Mouse (Mus musculus): ENCODE measurements at regions not wholly inside any gene's neighbourhood (a gene's known extent, or its start where the extent isn't known, plus 50 kb on each side); places are given as distances from the start of the nearest gene placed in this dataset.

DNA sequence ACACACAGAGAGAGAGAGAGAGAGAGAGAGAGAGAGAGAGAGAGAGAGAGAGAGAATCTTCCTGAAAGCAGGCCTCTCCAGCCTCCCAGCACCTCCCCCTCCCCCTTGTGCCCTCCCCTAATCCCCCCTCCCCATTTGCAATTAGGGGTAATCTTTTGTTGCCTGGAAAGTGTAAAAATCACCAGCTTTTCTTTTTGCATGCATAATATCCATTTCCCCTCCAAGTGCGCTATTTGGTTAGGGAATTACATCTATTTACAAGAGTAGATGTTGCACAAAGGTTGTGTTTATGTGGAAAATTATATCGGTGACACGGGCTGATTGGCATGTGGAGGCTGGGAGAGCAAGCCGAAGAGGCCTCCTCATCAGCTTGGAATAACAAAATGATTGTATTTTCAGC, 135.4 kb upstream of the Gm12830 start:
- H3K36me3 ChIP-seq (ENCODE audit: control insufficient read depth, insufficient read depth, low read length) = no peaks in the 10 kb centered on the region
- no peak overlapping the region for H3K9ac ChIP-seq (ENCODE audit: low read depth, low read length)
- no peak overlapping the region for H3K27ac ChIP-seq (replicated peaks; ENCODE audit: insufficient read depth, low read depth, low read length)
- H3K4me3 ChIP-seq (ENCODE audit: insufficient read depth, low read depth, low read length) = no peak overlapping the region
- H3K4me1 ChIP-seq (ENCODE audit: control insufficient read depth, insufficient read depth, low read length) = no peaks in the 10 kb centered on the region
- no peaks in the 10 kb centered on the region for H3K79me2 ChIP-seq (ENCODE audit: control insufficient read depth, insufficient read depth, low read length)
- DNase-seq (ENCODE audit: extremely low read depth, low read depth, low spot score) = no peak
- WGBS = 51% methylated on average over 4 of the region's 4 CpGs
- TF ChIP-seq POLR2A (IDR thresholded peaks at IDR 0.05; ENCODE audit: extremely low read depth, insufficient read depth, low read length) (no peak), CTCF (IDR thresholded peaks at IDR 0.05; ENCODE audit: low read depth, low read length) (no peak)
- no peaks in the 10 kb centered on the region; the same call in 1 of the 2 replicates for H3K27me3 ChIP-seq (ENCODE audit: control insufficient read depth, insufficient read depth, low read length)

DNA sequence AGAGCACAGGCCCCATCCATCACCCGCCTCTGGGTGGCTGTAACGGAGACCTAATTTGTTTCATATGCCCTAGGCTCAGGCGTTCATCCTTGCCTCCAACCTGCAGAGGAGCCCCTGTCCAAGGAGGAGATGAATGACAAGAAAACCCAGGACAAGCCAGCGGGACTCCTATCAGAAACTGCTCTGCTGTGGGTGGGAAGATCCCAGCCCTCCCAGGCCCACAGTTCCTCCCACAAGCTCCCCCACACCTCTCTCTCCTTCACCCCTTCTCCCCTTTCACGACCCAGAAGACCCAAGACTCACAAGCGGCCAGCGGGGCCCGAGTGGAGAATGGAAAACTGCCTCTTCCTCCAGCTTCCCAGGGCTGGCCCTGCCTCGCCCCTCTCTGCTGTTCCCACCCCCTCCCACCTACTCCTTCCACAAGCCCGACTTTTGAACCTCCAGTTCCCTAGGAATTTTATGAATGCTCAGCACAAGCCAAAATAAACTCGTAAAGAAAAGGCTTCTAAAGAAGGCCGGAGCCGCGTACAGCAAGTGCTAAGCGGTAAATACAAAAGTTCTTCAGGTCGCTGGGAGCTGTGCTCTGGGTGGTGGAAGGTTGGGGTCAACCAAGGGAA, 133.1 kb upstream of the Gm12830 start:
- Histone ChIP-seq H3K9ac (ENCODE audit: low read depth, low read length) (no peak overlapping the region), H3K4me3 (ENCODE audit: insufficient read depth, low read depth, low read length) (no peak overlapping the region), H3K79me2 (ENCODE audit: control insufficient read depth, insufficient read depth, low read length) (no peaks in the 10 kb centered on the region), H3K4me1 (ENCODE audit: control insufficient read depth, insufficient read depth, low read length) (no peaks in the 10 kb centered on the region), H3K36me3 (ENCODE audit: control insufficient read depth, insufficient read depth, low read length) (no peaks in the 10 kb centered on the region), H3K27me3 (ENCODE audit: control insufficient read depth, insufficient read depth, low read length) (no peaks in the 10 kb centered on the region; the same call in 1 of the 2 replicates), H3K27ac (replicated peaks; ENCODE audit: insufficient read depth, low read depth, low read length) (no peak overlapping the region)
- DNase-seq (ENCODE audit: extremely low read depth, low read depth, low spot score) = no peak
- TF ChIP-seq CTCF (IDR thresholded peaks at IDR 0.05; ENCODE audit: low read depth, low read length) = no peak
- TF ChIP-seq POLR2A (IDR thresholded peaks at IDR 0.05; ENCODE audit: extremely low read depth, insufficient read depth, low read length) = no peak
- 32% methylated on average over 16 of the region's 16 CpGs for WGBS

DNA sequence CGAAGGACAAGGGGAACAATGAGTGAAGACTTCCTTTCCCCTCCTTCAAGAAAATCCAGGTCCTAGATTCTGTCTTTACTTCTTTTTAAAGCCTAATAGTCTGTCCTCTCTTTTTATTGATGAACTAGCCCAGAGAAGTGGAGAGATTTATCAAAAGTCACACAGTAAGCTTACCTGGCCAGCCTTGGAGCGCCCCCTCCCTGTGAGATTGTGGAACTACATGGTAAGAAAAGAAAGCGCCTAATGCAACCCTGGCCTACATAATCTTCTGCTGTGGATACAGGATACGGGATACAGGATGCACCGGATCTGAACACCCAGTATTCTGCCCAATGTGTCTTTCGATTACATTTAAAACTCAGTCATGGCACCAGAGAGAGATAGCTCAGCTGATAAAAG, 132.6 kb upstream of the Gm12830 start:
- no peaks in the 10 kb centered on the region; the same call in 1 of the 2 replicates for H3K27me3 ChIP-seq (ENCODE audit: control insufficient read depth, insufficient read depth, low read length)
- 66% methylated on average over 6 of the region's 6 CpGs for WGBS
- H3K27ac ChIP-seq (replicated peaks; ENCODE audit: insufficient read depth, low read depth, low read length) = no peak overlapping the region
- no peak overlapping the region for H3K4me3 ChIP-seq (ENCODE audit: insufficient read depth, low read depth, low read length)
- TF ChIP-seq CTCF (IDR thresholded peaks at IDR 0.05; ENCODE audit: low read depth, low read length) (peak; percentile 28; the same call in 1 of the 2 replicates), POLR2A (IDR thresholded peaks at IDR 0.05; ENCODE audit: extremely low read depth, insufficient read depth, low read length) (no peak)
- no peaks in the 10 kb centered on the region for H3K79me2 ChIP-seq (ENCODE audit: control insufficient read depth, insufficient read depth, low read length)
- no peaks in the 10 kb centered on the region for H3K4me1 ChIP-seq (ENCODE audit: control insufficient read depth, insufficient read depth, low read length)
- no peaks in the 10 kb centered on the region for H3K36me3 ChIP-seq (ENCODE audit: control insufficient read depth, insufficient read depth, low read length)
- H3K9ac ChIP-seq (ENCODE audit: low read depth, low read length) = no peak overlapping the region
- DNase-seq (ENCODE audit: extremely low read depth, low read depth, low spot score) = no peak

DNA sequence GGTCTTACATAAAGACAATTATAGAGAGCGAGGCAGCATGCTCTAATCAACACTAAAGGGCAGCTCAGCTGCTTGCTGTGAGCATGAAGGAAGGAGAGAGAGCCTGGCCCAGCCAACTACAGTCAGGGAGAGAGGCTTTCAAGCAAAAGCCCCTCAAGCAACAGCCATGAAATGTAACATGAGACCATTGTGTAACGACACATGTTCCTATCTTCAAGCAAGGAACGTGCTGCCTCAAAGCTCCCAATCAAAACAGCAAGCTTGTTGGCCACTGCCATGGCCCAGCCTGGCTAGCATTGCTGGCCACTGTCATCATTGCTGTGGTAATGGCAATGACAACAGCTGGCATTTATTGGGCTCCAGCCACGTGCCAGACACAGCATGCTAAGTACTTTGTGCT, 115.9 kb upstream of the Gm12830 start:
- no peak for DNase-seq (ENCODE audit: extremely low read depth, low read depth, low spot score)
- 61% methylated on average over 4 of the region's 4 CpGs for WGBS
- Histone ChIP-seq H3K4me1 (ENCODE audit: control insufficient read depth, insufficient read depth, low read length) (no peaks in the 10 kb centered on the region), H3K9ac (ENCODE audit: low read depth, low read length) (no peak overlapping the region), H3K36me3 (ENCODE audit: control insufficient read depth, insufficient read depth, low read length) (no peaks in the 10 kb centered on the region), H3K79me2 (ENCODE audit: control insufficient read depth, insufficient read depth, low read length) (no peaks in the 10 kb centered on the region), H3K27me3 (ENCODE audit: control insufficient read depth, insufficient read depth, low read length) (no peaks in the 10 kb centered on the region), H3K27ac (replicated peaks; ENCODE audit: insufficient read depth, low read depth, low read length) (no peak overlapping the region), H3K4me3 (ENCODE audit: insufficient read depth, low read depth, low read length) (no peak overlapping the region)
- TF ChIP-seq CTCF (IDR thresholded peaks at IDR 0.05; ENCODE audit: low read depth, low read length) (no peak), POLR2A (IDR thresholded peaks at IDR 0.05; ENCODE audit: extremely low read depth, insufficient read depth, low read length) (no peak)

DNA sequence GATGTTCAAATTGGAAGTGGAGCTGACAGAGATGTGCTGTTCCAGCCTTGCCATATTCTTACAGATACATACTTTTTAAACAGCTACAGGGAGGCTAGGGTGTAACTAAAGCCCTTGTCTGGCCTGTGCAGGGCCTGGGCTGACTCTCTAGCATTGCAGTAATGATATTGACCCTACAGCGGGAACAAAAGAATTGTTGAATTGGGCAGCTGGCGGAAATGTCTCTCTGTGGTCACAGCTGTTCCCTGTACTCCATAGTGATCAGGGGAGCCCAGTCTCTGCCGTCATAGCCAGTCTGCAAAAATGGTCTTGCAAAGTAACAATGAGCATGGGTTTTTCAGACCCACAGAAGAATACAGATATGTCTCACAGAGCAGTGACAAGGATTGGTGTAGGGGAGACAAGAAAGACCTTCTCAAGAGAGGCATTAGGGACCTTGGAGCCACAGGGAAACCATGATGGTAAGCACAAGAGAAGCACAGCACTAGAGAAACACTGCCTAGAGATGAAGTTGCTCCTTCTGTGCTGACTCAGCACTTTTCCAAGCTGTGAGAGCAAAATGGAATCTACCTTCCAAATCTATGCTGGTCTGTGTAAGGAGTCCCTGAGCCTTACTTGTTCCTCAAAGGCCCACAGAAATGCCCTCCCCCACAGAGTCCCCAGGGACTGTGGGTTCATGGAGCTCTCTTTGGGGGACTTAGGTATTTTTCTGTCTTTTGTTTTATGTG, 111.2 kb upstream of the Gm12830 start:
- H3K27me3 ChIP-seq (ENCODE audit: control insufficient read depth, insufficient read depth, low read length) = no peaks in the 10 kb centered on the region
- H3K9ac ChIP-seq (ENCODE audit: low read depth, low read length) = no peak overlapping the region
- H3K4me1 ChIP-seq (ENCODE audit: control insufficient read depth, insufficient read depth, low read length) = no peaks in the 10 kb centered on the region
- no peak overlapping the region for H3K27ac ChIP-seq (replicated peaks; ENCODE audit: insufficient read depth, low read depth, low read length)
- 89% methylated on average over 3 of the region's 3 CpGs for WGBS
- H3K4me3 ChIP-seq (ENCODE audit: insufficient read depth, low read depth, low read length) = no peak overlapping the region
- TF ChIP-seq POLR2A (IDR thresholded peaks at IDR 0.05; ENCODE audit: extremely low read depth, insufficient read depth, low read length) (no peak), CTCF (IDR thresholded peaks at IDR 0.05; ENCODE audit: low read depth, low read length) (no peak)
- H3K79me2 ChIP-seq (ENCODE audit: control insufficient read depth, insufficient read depth, low read length) = no peaks in the 10 kb centered on the region
- DNase-seq (ENCODE audit: extremely low read depth, low read depth, low spot score) = no peak
- H3K36me3 ChIP-seq (ENCODE audit: control insufficient read depth, insufficient read depth, low read length) = no peaks in the 10 kb centered on the region

DNA sequence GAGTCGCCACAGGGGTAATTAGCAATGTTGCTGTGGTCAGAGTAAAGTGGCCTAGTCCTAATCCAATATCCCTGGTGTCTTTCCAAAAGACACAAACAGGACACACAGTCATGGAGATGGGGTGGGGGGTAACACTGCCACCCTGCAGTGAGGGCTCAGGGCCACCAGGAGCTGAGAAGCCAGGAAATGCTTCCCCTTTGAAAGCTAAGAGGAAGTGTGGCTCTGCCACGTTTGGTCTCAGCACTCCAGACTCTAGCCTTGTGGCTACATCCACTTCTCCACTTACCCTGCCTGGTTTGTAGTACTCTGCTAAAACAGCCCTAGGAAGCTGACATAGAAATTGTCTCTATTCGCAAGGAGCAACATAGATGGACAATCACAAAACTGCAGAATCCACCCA, 110.4 kb upstream of the Gm12830 start:
- H3K4me3 ChIP-seq (ENCODE audit: insufficient read depth, low read depth, low read length) = no peak overlapping the region

More for the DNA sequence above, 110.4 kb upstream of the Gm12830 start:
- WGBS = 73% methylated on average over 3 of the region's 3 CpGs
- no peaks in the 10 kb centered on the region for H3K27me3 ChIP-seq (ENCODE audit: control insufficient read depth, insufficient read depth, low read length)
- no peak overlapping the region for H3K9ac ChIP-seq (ENCODE audit: low read depth, low read length)
- TF ChIP-seq CTCF (IDR thresholded peaks at IDR 0.05; ENCODE audit: low read depth, low read length) (no peak), POLR2A (IDR thresholded peaks at IDR 0.05; ENCODE audit: extremely low read depth, insufficient read depth, low read length) (no peak)
- no peak for DNase-seq (ENCODE audit: extremely low read depth, low read depth, low spot score)
- H3K27ac ChIP-seq (replicated peaks; ENCODE audit: insufficient read depth, low read depth, low read length) = no peak overlapping the region
- no peaks in the 10 kb centered on the region for H3K79me2 ChIP-seq (ENCODE audit: control insufficient read depth, insufficient read depth, low read length)
- H3K4me1 ChIP-seq (ENCODE audit: control insufficient read depth, insufficient read depth, low read length) = no peaks in the 10 kb centered on the region
- no peaks in the 10 kb centered on the region for H3K36me3 ChIP-seq (ENCODE audit: control insufficient read depth, insufficient read depth, low read length)
